Mouse (Mus musculus): Measurements from ENCODE around the gene Ndrg3.

Gene Ndrg3

GRCm38 (mm10) chr2:156927663-156928062 lies 64.2 kb downstream of the Ndrg3 start:
- ChIA-PET POLR2A (no interaction called here), CTCF (no interaction called here)

- ChIA-PET CTCF (interaction anchor here in 1 of 4 experiments (1.0 kb wide), 1 partner anchor 70 kb away, joined by 3 read pairs; no protein-coding TSS in a partner anchor), POLR2A (interaction anchor here in 2 of 4 experiments (0.6 to 1.0 kb wide), 2 partner anchors 133 to 1184 kb away, joined by 3 read pairs; no protein-coding TSS in a partner anchor)
These were observed 66.2 kb downstream of the Ndrg3 start for GRCm38 (mm10) chr2:156925611-156926010.

- POLR2A ChIA-PET: interaction anchor here in 3 of 4 experiments (0.6 to 1.0 kb wide), 3 partner anchors 35 to 1183 kb away, joined by 3 to 4 read pairs (median 3); no protein-coding TSS in a partner anchor
These were observed 66.8 kb downstream of the Ndrg3 start for GRCm38 (mm10) chr2:156925075-156925474.

GRCm38 (mm10) chr2:156924210-156924898 lies 67.5 kb downstream of the Ndrg3 start:
- ChIA-PET POLR2A (interaction anchor here in 2 of 4 experiments (0.6 to 1.0 kb wide), 2 partner anchors 34 to 134 kb away, joined by 3 to 4 read pairs; no protein-coding TSS in a partner anchor), CTCF (interaction anchor here in 1 of 4 experiments (1.0 kb wide), 1 partner anchor 72 kb away, joined by 3 read pairs; no protein-coding TSS in a partner anchor)

More at GRCm38 (mm10) chr2:156925075-156925474, 66.8 kb downstream of the Ndrg3 start:
- CTCF ChIA-PET: interaction anchor here in 1 of 4 experiments (1.0 kb wide), 1 partner anchor 71 kb away, joined by 3 read pairs; no protein-coding TSS in a partner anchor

GRCm38 (mm10) chr2:156923057-156923456 lies 68.8 kb downstream of the Ndrg3 start:
- ChIA-PET POLR2A (no interaction called here), CTCF (no interaction called here)

- POLR2A ChIA-PET: interaction anchor here in 3 of 4 experiments (0.5 to 1.0 kb wide), 8 partner anchors 19 to 1225 kb away, joined by 3 to 7 read pairs (median 4); no protein-coding TSS in a partner anchor
- CTCF ChIA-PET: interaction anchor here in 3 of 4 experiments (0.6 to 1.7 kb wide), 6 partner anchors 16 to 262 kb away, joined by 3 to 5 read pairs (median 4); no protein-coding TSS in a partner anchor
These were observed 72.1 kb downstream of the Ndrg3 start for GRCm38 (mm10) chr2:156919796-156920195.

GRCm38 (mm10) chr2:156919191-156919590 lies 72.7 kb downstream of the Ndrg3 start:
- ChIA-PET POLR2A (interaction anchor here in 3 of 4 experiments (0.5 to 1.0 kb wide), 6 partner anchors 31 to 1226 kb away, joined by 3 to 5 read pairs (median 3); no protein-coding TSS in a partner anchor), CTCF (interaction anchor here in 2 of 4 experiments (0.8 to 1.7 kb wide), 4 partner anchors 16 to 197 kb away, joined by 3 to 5 read pairs (median 4); no protein-coding TSS in a partner anchor)

GRCm38 (mm10) chr2:156918562-156918961 lies 73.3 kb downstream of the Ndrg3 start:
- POLR2A ChIA-PET: interaction anchor here in 1 of 4 experiments (0.5 kb wide), 1 partner anchor 31 kb away, joined by 3 read pairs; no protein-coding TSS in a partner anchor

GRCm38 (mm10) chr2:156916419-156917125 lies 75.3 kb downstream of the Ndrg3 start:
- CTCF ChIA-PET: no interaction called here
- POLR2A ChIA-PET: no interaction called here

More at GRCm38 (mm10) chr2:156918562-156918961, 73.3 kb downstream of the Ndrg3 start:
- CTCF ChIA-PET: no interaction called here

GRCm38 (mm10) chr2:156915559-156915958 lies 76.3 kb downstream of the Ndrg3 start:
- POLR2A ChIA-PET: no interaction called here
- CTCF ChIA-PET: interaction anchor here in 1 of 4 experiments (0.5 kb wide), 1 partner anchor 54 kb away, joined by 3 read pairs; no protein-coding TSS in a partner anchor

GRCm38 (mm10) chr2:156913191-156913590 lies 78.7 kb downstream of the Ndrg3 start:
- CTCF ChIA-PET: no interaction called here
- POLR2A ChIA-PET: interaction anchor here in 1 of 4 experiments (1.0 kb wide), 1 partner anchor 29 kb away, joined by 3 read pairs; no protein-coding TSS in a partner anchor

- CTCF ChIA-PET: interaction anchor here (0.6 to 2.2 kb wide), 7 partner anchors 34 to 125 kb away, joined by 3 to 4 read pairs (median 3); no protein-coding TSS in a partner anchor
- POLR2A ChIA-PET: interaction anchor here in 2 of 4 experiments (0.9 to 1.8 kb wide), 5 partner anchors 19 to 147 kb away, joined by 3 to 7 read pairs (median 5); partner anchors contain the start of genes Rab5if (in 1 of the 2) and Sla2 (in 1 of the 2)
These were observed 85.9 kb downstream of the Ndrg3 start for GRCm38 (mm10) chr2:156905931-156906330.

- ChIA-PET CTCF (interaction anchor here in 3 of 4 experiments (0.6 to 2.2 kb wide), 8 partner anchors 18 to 133 kb away, joined by 3 to 4 read pairs (median 3); no protein-coding TSS in a partner anchor), POLR2A (interaction anchor here in 3 of 4 experiments (0.6 to 2.2 kb wide), 8 partner anchors 10 to 146 kb away, joined by 3 to 8 read pairs (median 4); partner anchors contain the start of genes Rab5if (in 1 of the 3) and Sla2 (in 1 of the 3))
These were observed 86.7 kb downstream of the Ndrg3 start for GRCm38 (mm10) chr2:156904976-156905717.

GRCm38 (mm10) chr2:156903367-156903766 lies 88.5 kb downstream of the Ndrg3 start:
- ChIA-PET CTCF (interaction anchor here (0.5 to 1.7 kb wide), 22 partner anchors 8 to 558 kb away, joined by 3 to 16 read pairs (median 4); no protein-coding TSS in a partner anchor), POLR2A (interaction anchor here in 3 of 4 experiments (0.6 to 2.2 kb wide), 8 partner anchors 9 to 1931 kb away, joined by 3 to 8 read pairs (median 4); partner anchors contain the start of genes 4930518I15Rik (in 1 of the 3) and Dsn1 (in 1 of the 3))

GRCm38 (mm10) chr2:156902411-156902810 lies 89.4 kb downstream of the Ndrg3 start:
- POLR2A ChIA-PET: interaction anchor here in 1 of 4 experiments (1.8 kb wide), 1 partner anchor 104 kb away, joined by 3 read pairs; the partner anchor contains the start of gene Dsn1
- CTCF ChIA-PET: interaction anchor here in 1 of 4 experiments (1.0 to 1.6 kb wide), 3 partner anchors 94 to 192 kb away, joined by 3 to 7 read pairs (median 6); no protein-coding TSS in a partner anchor

GRCm38 (mm10) chr2:156901883-156902282 lies 90.0 kb downstream of the Ndrg3 start:
- ChIA-PET POLR2A (interaction anchor here in 1 of 4 experiments (1.8 kb wide), 1 partner anchor 105 kb away, joined by 3 read pairs; the partner anchor contains the start of gene Dsn1), CTCF (interaction anchor here in 2 of 4 experiments (0.6 to 1.0 kb wide), 2 partner anchors 129 to 308 kb away, joined by 3 read pairs; no protein-coding TSS in a partner anchor)

- CTCF ChIA-PET: interaction anchor here in 1 of 4 experiments (1.0 kb wide), 1 partner anchor 129 kb away, joined by 3 read pairs; no protein-coding TSS in a partner anchor
- POLR2A ChIA-PET: interaction anchor here in 2 of 4 experiments (0.6 to 1.2 kb wide), 4 partner anchors 19 to 281 kb away, joined by 3 to 7 read pairs (median 6); no protein-coding TSS in a partner anchor
These were observed 90.5 kb downstream of the Ndrg3 start for GRCm38 (mm10) chr2:156901344-156901743.
